Mouse (Mus musculus): ENCODE results near the gene Fbxo17. TPM values are rescaled to one million over a fixed set of nuclear protein-coding genes. Genes with fewer than 3 reads are reported as not detected.

Fbxo17 gene
- polyA plus RNA-seq, 1 experiment from 2014 or later = 2.9 TPM

DNA sequence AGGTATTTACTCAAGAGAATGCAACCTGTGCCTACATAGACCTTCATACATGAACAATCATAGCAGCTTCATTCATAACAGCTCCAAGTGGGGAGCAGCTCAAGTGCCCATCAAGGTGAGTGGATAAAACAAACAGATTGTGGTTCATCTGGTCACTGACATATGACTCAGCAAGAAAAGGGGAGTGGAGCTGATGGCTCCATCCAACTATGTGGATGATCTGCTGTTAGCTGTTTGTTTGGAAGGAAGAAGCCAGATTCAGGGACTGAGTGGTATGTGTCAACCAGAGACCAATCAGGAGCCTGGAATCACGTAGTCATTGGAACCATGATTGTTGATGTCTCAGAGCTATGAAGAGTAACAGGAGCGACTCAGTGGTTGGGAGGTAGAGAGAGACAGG is 8.0 kb downstream of the Fbxo17 start:
- no peaks in the 10 kb centered on the region for H3K4me1 ChIP-seq (ENCODE audit: control insufficient read depth, insufficient read depth, low read length)
- H3K9ac ChIP-seq (replicated peaks; ENCODE audit: low read length) = no peak overlapping the region
- H3K27me3 ChIP-seq (ENCODE audit: control insufficient read depth, insufficient read depth, low read length) = no peaks in the 10 kb centered on the region
- H3K4me2 ChIP-seq (ENCODE audit: low read length) = no peak overlapping the region
- 92% methylated on average over 2 of the region's 2 CpGs for WGBS
- no peak overlapping the region for H3K4me3 ChIP-seq (replicated peaks; ENCODE audit: low read depth, low read length)
- no peak overlapping the region for H3K27ac ChIP-seq (replicated peaks; ENCODE audit: low read depth, low read length)
- ATAC-seq (ENCODE audit: low FRiP score, low TSS enrichment) = no peak
- DNase-seq = no peak
- H3K36me3 ChIP-seq (ENCODE audit: control insufficient read depth, insufficient read depth, low read length) = no peaks in the 10 kb centered on the region
- no peaks in the 10 kb centered on the region for H3K9me3 ChIP-seq (ENCODE audit: control insufficient read depth, low read length)

GRCm38 (mm10) chr7:28726600-28726999 is 10.0 kb downstream of the Fbxo17 start:
- no peak overlapping the region for H3K9ac ChIP-seq (replicated peaks; ENCODE audit: low read length)
- H3K4me2 ChIP-seq (ENCODE audit: low read length) = 0 out of 2 replicates have a peak overlapping the region, but pooled peaks have one; percentile 18
- no peak overlapping the region for H3K27ac ChIP-seq (replicated peaks; ENCODE audit: low read depth, low read length)
- DNase-seq (peak; percentile 88), ATAC-seq (ENCODE audit: low FRiP score, low TSS enrichment) (no peak)
- no peaks in the 10 kb centered on the region for H3K4me1 ChIP-seq (ENCODE audit: control insufficient read depth, insufficient read depth, low read length)
- 8% methylated on average over 14 of the region's 14 CpGs for WGBS
- no peaks in the 10 kb centered on the region for H3K27me3 ChIP-seq (ENCODE audit: control insufficient read depth, insufficient read depth, low read length)
- no peaks in the 10 kb centered on the region for H3K36me3 ChIP-seq (ENCODE audit: control insufficient read depth, insufficient read depth, low read length)
- H3K9me3 ChIP-seq (ENCODE audit: control insufficient read depth, low read length) = 0 out of 2 replicates have a peak, but pooled peaks cover 3% of the 10 kb centered on the region
- no peak overlapping the region for H3K4me3 ChIP-seq (replicated peaks; ENCODE audit: low read depth, low read length)

- WGBS = 54% methylated on average over 10 of the region's 10 CpGs
- H3K4me1 ChIP-seq (ENCODE audit: control insufficient read depth, insufficient read depth, low read length) = peaks cover 1% of the 10 kb centered on the region; the same call in 1 of the 2 replicates
Observed at GRCm38 (mm10) chr7:28727649-28728340, 11.2 kb downstream of the Fbxo17 start.

DNA sequence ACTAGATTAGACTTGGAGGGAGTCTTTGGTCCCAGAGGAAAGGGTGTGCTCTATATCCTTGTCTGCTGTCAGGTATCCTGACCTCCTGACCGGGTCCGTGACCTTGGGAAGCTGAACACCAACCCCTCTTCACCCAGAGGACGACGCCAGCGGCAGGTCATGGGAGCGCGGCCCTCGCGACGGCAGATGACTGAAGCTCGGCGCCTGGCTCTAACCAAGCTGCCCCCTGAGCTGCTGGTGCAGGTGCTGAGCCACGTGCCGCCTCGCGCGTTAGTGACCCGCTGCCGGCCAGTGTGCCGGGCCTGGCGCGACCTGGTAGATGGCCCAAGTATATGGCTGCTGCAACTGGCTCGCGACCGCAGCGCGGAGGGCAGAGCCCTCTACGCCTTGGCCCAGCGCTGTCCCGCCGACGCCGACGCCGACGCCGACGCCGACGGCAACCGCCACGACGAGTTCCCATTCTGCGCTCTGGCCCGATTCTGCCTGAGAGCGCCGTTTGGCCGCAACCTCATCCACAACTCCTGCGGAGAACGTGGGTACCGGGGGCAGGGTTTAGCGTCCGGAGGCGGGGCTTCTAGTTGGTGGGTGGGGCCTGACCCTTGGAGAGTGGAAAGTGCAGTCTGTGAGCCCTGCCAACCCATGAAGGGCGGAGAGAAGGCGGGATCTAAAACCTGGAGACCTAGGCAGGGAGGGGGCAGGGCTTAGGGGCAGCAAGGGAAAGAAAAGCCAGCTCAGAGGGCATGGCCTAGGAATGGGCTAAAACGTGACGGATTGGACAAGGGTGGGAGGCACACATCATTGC is 15.9 kb downstream of the Fbxo17 start:
- peak overlapping the region; percentile 62 for H3K4me2 ChIP-seq (ENCODE audit: low read length)

More at GRCm38 (mm10) chr7:28727649-28728340, 11.2 kb downstream of the Fbxo17 start:
- DNase-seq (peak; percentile 39), ATAC-seq (ENCODE audit: low FRiP score, low TSS enrichment) (no peak)
- H3K4me3 ChIP-seq (replicated peaks; ENCODE audit: low read depth, low read length) = no peak overlapping the region
- H3K36me3 ChIP-seq (ENCODE audit: control insufficient read depth, insufficient read depth, low read length) = no peaks in the 10 kb centered on the region
- 0 out of 2 replicates have a peak, but pooled peaks cover 3% of the 10 kb centered on the region for H3K9me3 ChIP-seq (ENCODE audit: control insufficient read depth, low read length)
- 0 out of 2 replicates have a peak, but pooled peaks cover under 1% of the 10 kb centered on the region for H3K27me3 ChIP-seq (ENCODE audit: control insufficient read depth, insufficient read depth, low read length)
- no peak overlapping the region for H3K27ac ChIP-seq (replicated peaks; ENCODE audit: low read depth, low read length)
- no peak overlapping the region for H3K9ac ChIP-seq (replicated peaks; ENCODE audit: low read length)
- no peak overlapping the region for H3K4me2 ChIP-seq (ENCODE audit: low read length)

GRCm38 (mm10) chr7:28733211-28733610 is 16.6 kb downstream of the Fbxo17 start:
- H3K36me3 ChIP-seq (ENCODE audit: control insufficient read depth, insufficient read depth, low read length) = 0 out of 2 replicates have a peak, but pooled peaks cover 5% of the 10 kb centered on the region
- H3K4me2 ChIP-seq (ENCODE audit: low read length) = peak overlapping the region; percentile 62
- DNase-seq (no peak), ATAC-seq (ENCODE audit: low FRiP score, low TSS enrichment) (no peak)
- H3K4me1 ChIP-seq (ENCODE audit: control insufficient read depth, insufficient read depth, low read length) = peaks cover 6% of the 10 kb centered on the region; the same call in 1 of the 2 replicates
- no peak overlapping the region for H3K9ac ChIP-seq (replicated peaks; ENCODE audit: low read length)
- H3K27me3 ChIP-seq (ENCODE audit: control insufficient read depth, insufficient read depth, low read length) = 0 out of 2 replicates have a peak, but pooled peaks cover 6% of the 10 kb centered on the region
- no peak overlapping the region for H3K27ac ChIP-seq (replicated peaks; ENCODE audit: low read depth, low read length)
- peak overlapping the region; percentile 39 for H3K4me3 ChIP-seq (replicated peaks; ENCODE audit: low read depth, low read length)
- H3K9me3 ChIP-seq (ENCODE audit: control insufficient read depth, low read length) = 0 out of 2 replicates have a peak, but pooled peaks cover 3% of the 10 kb centered on the region
- 5% methylated on average over 11 of the region's 11 CpGs for WGBS

More for the DNA sequence above, 15.9 kb downstream of the Fbxo17 start:
- peaks cover 6% of the 10 kb centered on the region; the same call in 1 of the 2 replicates for H3K4me1 ChIP-seq (ENCODE audit: control insufficient read depth, insufficient read depth, low read length)
- H3K9ac ChIP-seq (replicated peaks; ENCODE audit: low read length) = peak overlapping the region; percentile 37; the same call in 1 of the 2 replicates
- H3K27me3 ChIP-seq (ENCODE audit: control insufficient read depth, insufficient read depth, low read length) = 0 out of 2 replicates have a peak, but pooled peaks cover 6% of the 10 kb centered on the region
- 0 out of 2 replicates have a peak, but pooled peaks cover 5% of the 10 kb centered on the region for H3K36me3 ChIP-seq (ENCODE audit: control insufficient read depth, insufficient read depth, low read length)
- peak; percentile 79 for DNase-seq
- H3K27ac ChIP-seq (replicated peaks; ENCODE audit: low read depth, low read length) = no peak overlapping the region
- 2% methylated on average over 58 of the region's 58 CpGs for WGBS
- ATAC-seq (ENCODE audit: low FRiP score, low TSS enrichment) = peak; percentile 79
- H3K4me3 ChIP-seq (replicated peaks; ENCODE audit: low read depth, low read length) = peak overlapping the region; percentile 39
- 0 out of 2 replicates have a peak, but pooled peaks cover 3% of the 10 kb centered on the region for H3K9me3 ChIP-seq (ENCODE audit: control insufficient read depth, low read length)

GRCm38 (mm10) chr7:28735701-28736100 is 19.1 kb downstream of the Fbxo17 start:
- no peak for ATAC-seq (ENCODE audit: low FRiP score, low TSS enrichment)

GRCm38 (mm10) chr7:28739829-28740228 is 23.2 kb downstream of the Fbxo17 start:
- DNase-seq (no peak), ATAC-seq (ENCODE audit: low FRiP score, low TSS enrichment) (no peak)
- Histone ChIP-seq H3K27ac (replicated peaks; ENCODE audit: low read depth, low read length) (no peak overlapping the region), H3K4me3 (replicated peaks; ENCODE audit: low read depth, low read length) (no peak overlapping the region), H3K9me3 (ENCODE audit: control insufficient read depth, low read length) (no peaks in the 10 kb centered on the region), H3K4me1 (ENCODE audit: control insufficient read depth, insufficient read depth, low read length) (peaks cover 10% of the 10 kb centered on the region), H3K27me3 (ENCODE audit: control insufficient read depth, insufficient read depth, low read length) (no peaks in the 10 kb centered on the region), H3K4me2 (ENCODE audit: low read length) (no peak overlapping the region), H3K36me3 (ENCODE audit: control insufficient read depth, insufficient read depth, low read length) (0 out of 2 replicates have a peak, but pooled peaks cover 9% of the 10 kb centered on the region), H3K9ac (replicated peaks; ENCODE audit: low read length) (no peak overlapping the region)
- 95% methylated on average over 21 of the region's 21 CpGs for WGBS

More at GRCm38 (mm10) chr7:28735701-28736100, 19.1 kb downstream of the Fbxo17 start:
- Histone ChIP-seq H3K9ac (replicated peaks; ENCODE audit: low read length) (no peak overlapping the region), H3K4me2 (ENCODE audit: low read length) (no peak overlapping the region), H3K27ac (replicated peaks; ENCODE audit: low read depth, low read length) (no peak overlapping the region), H3K27me3 (ENCODE audit: control insufficient read depth, insufficient read depth, low read length) (0 out of 2 replicates have a peak, but pooled peaks cover 6% of the 10 kb centered on the region), H3K9me3 (ENCODE audit: control insufficient read depth, low read length) (0 out of 2 replicates have a peak, but pooled peaks cover 3% of the 10 kb centered on the region), H3K36me3 (ENCODE audit: control insufficient read depth, insufficient read depth, low read length) (0 out of 2 replicates have a peak, but pooled peaks cover 5% of the 10 kb centered on the region), H3K4me1 (ENCODE audit: control insufficient read depth, insufficient read depth, low read length) (peaks cover 6% of the 10 kb centered on the region), H3K4me3 (replicated peaks; ENCODE audit: low read depth, low read length) (no peak overlapping the region)
- WGBS = 83% methylated on average over 6 of the region's 6 CpGs
- DNase-seq = no peak

- 43% methylated on average over 9 of the region's 9 CpGs for WGBS
- ATAC-seq (ENCODE audit: low FRiP score, low TSS enrichment) = no peak
- Histone ChIP-seq H3K4me1 (ENCODE audit: control insufficient read depth, insufficient read depth, low read length) (peaks cover 10% of the 10 kb centered on the region), H3K36me3 (ENCODE audit: control insufficient read depth, insufficient read depth, low read length) (peaks cover 19% of the 10 kb centered on the region; the same call in 1 of the 2 replicates), H3K27me3 (ENCODE audit: control insufficient read depth, insufficient read depth, low read length) (no peaks in the 10 kb centered on the region), H3K9ac (replicated peaks; ENCODE audit: low read length) (peak overlapping the region; percentile 73), H3K27ac (replicated peaks; ENCODE audit: low read depth, low read length) (no peak overlapping the region), H3K9me3 (ENCODE audit: control insufficient read depth, low read length) (no peaks in the 10 kb centered on the region), H3K4me3 (replicated peaks; ENCODE audit: low read depth, low read length) (peak overlapping the region; percentile 75), H3K4me2 (ENCODE audit: low read length) (peak overlapping the region; percentile 69)
- DNase-seq = no peak
Observed at GRCm38 (mm10) chr7:28740949-28741348, 24.3 kb downstream of the Fbxo17 start.
